Mouse (Mus musculus) liver, adult 2 months (tissue): ENCODE measurements around the gene Tox4. TPM values are rescaled to one million over a fixed set of nuclear protein-coding genes. Genes with fewer than 3 reads are reported as not detected.

Source experiments
- DNase-seq: peaks from one replicate; pipeline ENCODE4 v3.0.0-alpha.2; 2011; ENCODE audit warnings: low read depth, low spot score; ENCODE audit errors: extremely low read depth
- H3K27ac ChIP-seq: fragments of 200-500 bp; replicated peaks from 2 replicates; pipeline ENCODE4 v1.5.1; 2012; ENCODE audit warnings: low read depth, mild to moderate bottlenecking, control low read depth, inconsistent platforms, low read length; ENCODE audit not compliant: insufficient read depth
- H3K27me3 ChIP-seq: fragments of 200-500 bp; 2 replicates; pipeline ENCODE4 v1.6.1; 2012; ENCODE audit warnings: mild to moderate bottlenecking, moderate library complexity, low read length, inconsistent platforms; ENCODE audit not compliant: control insufficient read depth, insufficient read depth
- H3K36me3 ChIP-seq: fragments of 200-500 bp; 2 replicates; pipeline ENCODE4 v1.6.1; 2012; ENCODE audit warnings: low read length, inconsistent platforms; ENCODE audit not compliant: control insufficient read depth, insufficient read depth
- H3K4me1 ChIP-seq: fragments of 200-500 bp; 2 replicates; pipeline ENCODE4 v1.6.1; 2011; ENCODE audit warnings: low read length; ENCODE audit not compliant: control insufficient read depth, insufficient read depth
- H3K4me3 ChIP-seq: fragments of 200-500 bp; 2 replicates; pipeline ENCODE4 v1.5.1; 2011; ENCODE audit warnings: low read depth, mild to moderate bottlenecking, control low read depth, low read length, moderate library complexity; ENCODE audit not compliant: insufficient read depth
- H3K79me2 ChIP-seq: fragments of 200-500 bp; 2 replicates; pipeline ENCODE4 v1.6.1; 2012; ENCODE audit warnings: inconsistent platforms, mild to moderate bottlenecking, low read length, moderate library complexity; ENCODE audit not compliant: control insufficient read depth, insufficient read depth
- H3K9ac ChIP-seq: fragments of 200-500 bp; 2 replicates; pipeline ENCODE4 v1.6.1; 2012; ENCODE audit warnings: low read depth, mild to moderate bottlenecking, control low read depth, inconsistent platforms, low read length
- CTCF ChIP-seq: fragments of 200-500 bp; IDR thresholded peaks from 2 replicates; pipeline ENCODE4 v1.5.1; 2011; ENCODE audit warnings: low read depth, low read length, control low read depth
- POLR2A ChIP-seq: fragments of 200-500 bp; IDR thresholded peaks from 2 replicates; pipeline ENCODE4 v1.6.1; 2011; ENCODE audit warnings: low read length, control low read depth; ENCODE audit not compliant: insufficient read depth; ENCODE audit errors: extremely low read depth
- WGBS: fragments of 180-500 bp; shearing (Covaris S2); methylation state at CpG from one replicate; pipeline ENCODE4 v1.1.7; 2018; 5-methylcytosine and 5-hydroxymethylcytosine counted together
- polyA plus RNA-seq: library from polyadenylated mRNA; depleted of rRNA; stranded (reverse); fragments of >200 nt; gene quantifications from 2 replicates; pipeline ENCODE4 v1.2.3, GENCODE M21; 2012
- total RNA-seq: library from RNA; depleted of rRNA; stranded (reverse); fragments of >200 nt; gene quantifications from 2 replicates; pipeline ENCODE4 v1.2.3, GENCODE M21; 2014

Gene Tox4
- total and polyA plus RNA-seq, 2 experiments: 13.0 to 21.1 TPM

DNA sequence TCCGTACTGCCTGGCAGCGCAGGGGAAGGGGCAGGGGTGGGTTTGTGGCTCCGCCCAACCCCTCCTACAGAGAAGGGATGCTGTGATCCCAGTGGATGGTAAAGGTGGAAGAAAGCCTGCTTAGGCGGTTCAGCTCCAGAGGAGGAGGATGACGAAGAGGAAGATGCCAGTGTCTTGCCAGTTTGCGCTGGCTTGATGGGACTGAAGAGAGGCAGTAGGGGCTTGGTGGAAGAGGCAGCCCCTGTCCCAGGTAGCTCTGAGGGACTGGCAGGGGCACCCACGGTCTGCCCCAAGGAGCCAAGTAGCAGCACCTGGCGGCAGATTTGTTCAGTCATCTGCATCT lies 35.8 kb downstream of the Tox4 start:
- DNase-seq: no peak
- WGBS: 89% methylated on average over 8 of the region's 8 CpGs
- no peaks in the 10 kb centered on the region for H3K27me3 ChIP-seq

GRCm38 (mm10) chr14:52315283-52315780 lies 36.4 kb downstream of the Tox4 start:
- H3K9ac ChIP-seq: peak overlapping the region; percentile 86
- TF ChIP-seq POLR2A (no peak), CTCF (no peak)
- H3K79me2 ChIP-seq: no peaks in the 10 kb centered on the region
- peak overlapping the region; percentile 90 for H3K4me3 ChIP-seq
- no peaks in the 10 kb centered on the region for H3K4me1 ChIP-seq
- no peaks in the 10 kb centered on the region for H3K27me3 ChIP-seq
- H3K27ac ChIP-seq: no peak overlapping the region
- 23% methylated on average over 17 of the region's 17 CpGs for WGBS
- no peaks in the 10 kb centered on the region for H3K36me3 ChIP-seq
- DNase-seq: no peak

More for the DNA sequence above, 35.8 kb downstream of the Tox4 start:
- Histone ChIP-seq H3K4me3 (no peak overlapping the region), H3K9ac (no peak overlapping the region), H3K4me1 (no peaks in the 10 kb centered on the region), H3K36me3 (no peaks in the 10 kb centered on the region), H3K27ac (no peak overlapping the region), H3K79me2 (no peaks in the 10 kb centered on the region)
- TF ChIP-seq POLR2A (no peak), CTCF (no peak)

GRCm38 (mm10) chr14:52315792-52316440 lies 37.0 kb downstream of the Tox4 start:
- no peaks in the 10 kb centered on the region for H3K36me3 ChIP-seq
- no peaks in the 10 kb centered on the region for H3K79me2 ChIP-seq
- TF ChIP-seq POLR2A (peak; percentile 51; the same call in 1 of the 2 replicates), CTCF (no peak)
- under 1% methylated on average over 34 of the region's 41 CpGs for WGBS
- H3K4me1 ChIP-seq: no peaks in the 10 kb centered on the region
- H3K27me3 ChIP-seq: no peaks in the 10 kb centered on the region
- H3K27ac ChIP-seq: peak overlapping the region; percentile 24
- DNase-seq: peak; percentile 21
- peak overlapping the region; percentile 90 for H3K4me3 ChIP-seq
- peak overlapping the region; percentile 86 for H3K9ac ChIP-seq

- H3K27ac ChIP-seq: no peak overlapping the region
- peak; percentile 36 for DNase-seq
- no peaks in the 10 kb centered on the region for H3K27me3 ChIP-seq
- peak overlapping the region; percentile 90 for H3K4me3 ChIP-seq
- TF ChIP-seq CTCF: no peak
- no peak for TF ChIP-seq POLR2A
- WGBS: 35% methylated on average over 16 of the region's 16 CpGs
- peak overlapping the region; percentile 38; the same call in 1 of the 2 replicates for H3K9ac ChIP-seq
- no peaks in the 10 kb centered on the region for H3K36me3 ChIP-seq
- no peaks in the 10 kb centered on the region for H3K4me1 ChIP-seq
- H3K79me2 ChIP-seq: no peaks in the 10 kb centered on the region
These were observed 37.7 kb downstream of the Tox4 start for GRCm38 (mm10) chr14:52316441-52317225.

GRCm38 (mm10) chr14:52319361-52319760 lies 40.4 kb downstream of the Tox4 start:
- Histone ChIP-seq H3K27me3 (no peaks in the 10 kb centered on the region), H3K4me1 (no peaks in the 10 kb centered on the region), H3K36me3 (no peaks in the 10 kb centered on the region), H3K9ac (no peak overlapping the region), H3K4me3 (no peak overlapping the region), H3K79me2 (no peaks in the 10 kb centered on the region), H3K27ac (no peak overlapping the region)
- 56% methylated on average over 6 of the region's 6 CpGs for WGBS
- no peak for DNase-seq
- TF ChIP-seq CTCF: no peak
- no peak for TF ChIP-seq POLR2A

DNA sequence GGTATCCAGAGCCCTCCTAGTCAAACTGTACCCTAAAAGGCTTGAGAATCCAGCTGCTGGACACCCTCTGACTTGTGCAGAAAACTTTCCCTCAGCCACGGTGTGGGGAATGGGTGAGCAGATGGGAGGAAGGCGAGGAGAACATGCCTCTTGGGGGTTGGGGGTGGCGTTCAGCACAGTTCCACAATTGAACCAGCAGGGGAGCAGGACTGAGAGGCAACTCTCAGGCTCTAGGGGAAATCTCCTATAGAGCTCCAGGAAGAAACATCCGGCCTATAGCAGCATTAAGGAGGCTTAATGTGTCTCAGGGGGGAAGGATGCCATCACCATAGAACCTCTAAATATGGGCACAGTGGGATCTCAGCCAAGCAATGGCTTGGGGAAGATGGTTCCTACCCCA lies 46.9 kb downstream of the Tox4 start:
- H3K4me3 ChIP-seq: no peak overlapping the region
- peaks cover 12% of the 10 kb centered on the region; the same call in 1 of the 2 replicates for H3K27me3 ChIP-seq
- H3K27ac ChIP-seq: no peak overlapping the region
- TF ChIP-seq POLR2A (no peak), CTCF (0 out of 2 replicates have a peak, but pooled peaks have one; percentile 3)
- H3K4me1 ChIP-seq: peaks cover 2% of the 10 kb centered on the region; the same call in 1 of the 2 replicates
- no peak for DNase-seq
- no peaks in the 10 kb centered on the region for H3K79me2 ChIP-seq
- WGBS: 36% methylated on average over 4 of the region's 4 CpGs
- no peak overlapping the region for H3K9ac ChIP-seq
- no peaks in the 10 kb centered on the region for H3K36me3 ChIP-seq
